In the genomic region with DNA sequence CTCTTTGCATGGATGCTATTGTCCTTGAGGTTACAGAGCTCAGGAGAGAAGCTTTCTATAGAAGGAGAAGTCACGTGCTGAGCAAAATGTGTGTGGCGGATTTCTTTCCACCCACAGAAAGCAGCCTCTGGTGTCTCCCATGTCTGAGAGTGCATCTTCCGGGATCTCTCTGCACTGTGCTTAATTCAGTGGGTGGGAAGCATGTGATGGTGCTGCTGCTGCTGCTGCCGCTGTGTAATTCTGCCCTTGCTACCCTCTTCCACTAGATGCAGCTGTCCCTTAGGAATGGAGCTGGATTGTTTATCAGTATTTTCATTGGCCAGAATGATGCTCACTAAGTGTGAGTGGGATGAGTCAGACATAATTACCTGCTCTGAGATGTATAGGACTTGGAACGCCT, we compare ENCODE assay signal across 10 mouse cellular contexts.
DNase-seq lines count a peak whose midpoint lies in the region; ATAC-seq lines count a peak whose summit lies in the region.
"Had no signal": no experiment of that assay in that cellular context is flagged by ENCODE, and none has a peak within 500 bp of the region (broad histone marks: within the 10 kb centered on the region; RNA-seq: fewer than 3 reads in every experiment).

No protein-coding gene starts in this region.

- no peak overlapping the region for H3K27ac ChIP-seq in forebrain, embryonic 13.5 days
- no peak overlapping the region for H3K27ac ChIP-seq in forebrain, embryonic 11.5 days (ENCODE audit: low read depth, low read length)
- H3K27ac ChIP-seq in lung, embryonic 16.5 days (ENCODE audit: low read length): no peak overlapping the region
- no peak overlapping the region for H3K27ac ChIP-seq in intestine, embryonic 16.5 days (ENCODE audit: low read length)
- no peak overlapping the region for H3K27ac ChIP-seq in stomach, embryonic 16.5 days (ENCODE audit: low read length)
- H3K27ac ChIP-seq: gastrocnemius, adult 2 months had no signal

- no peaks in the 10 kb centered on the region for H3K9me3 ChIP-seq in forebrain, embryonic 13.5 days (replicated peaks)
- H3K9me3 ChIP-seq in forebrain, embryonic 11.5 days (ENCODE audit: control insufficient read depth, low read length): no peaks in the 10 kb centered on the region
- no peaks in the 10 kb centered on the region for H3K9me3 ChIP-seq in lung, embryonic 16.5 days (ENCODE audit: control insufficient read depth, low read length)
- H3K9me3 ChIP-seq in intestine, embryonic 16.5 days (ENCODE audit: control insufficient read depth, low read length): no peaks in the 10 kb centered on the region
- no peaks in the 10 kb centered on the region for H3K9me3 ChIP-seq in stomach, embryonic 16.5 days (replicated peaks; ENCODE audit: control insufficient read depth, low read length)

- H3K4me2 ChIP-seq in forebrain, embryonic 13.5 days: no peak overlapping the region
- no peak overlapping the region for H3K4me2 ChIP-seq in forebrain, embryonic 11.5 days (ENCODE audit: low read depth, low read length, severe bottlenecking)
- no peak overlapping the region for H3K4me2 ChIP-seq in lung, embryonic 16.5 days (ENCODE audit: low read depth, low read length)
- no peak overlapping the region for H3K4me2 ChIP-seq in intestine, embryonic 16.5 days (ENCODE audit: low read depth, low read length)
- H3K4me2 ChIP-seq in stomach, embryonic 16.5 days (ENCODE audit: low read depth, low read length): peak overlapping the region; percentile 28

- H3K4me3 ChIP-seq in forebrain, embryonic 13.5 days: no peak overlapping the region
- no peak overlapping the region for H3K4me3 ChIP-seq in forebrain, embryonic 11.5 days (ENCODE audit: low read depth, low read length)
- H3K4me3 ChIP-seq in lung, embryonic 16.5 days (ENCODE audit: low read length): no peak overlapping the region
- H3K4me3 ChIP-seq in intestine, embryonic 16.5 days (ENCODE audit: low read length): no peak overlapping the region
- H3K4me3 ChIP-seq in stomach, embryonic 16.5 days (replicated peaks; ENCODE audit: low read length): no peak overlapping the region
- H3K4me3 ChIP-seq: gastrocnemius, adult 2 months had no signal

- H3K4me1 ChIP-seq in forebrain, embryonic 13.5 days: no peaks in the 10 kb centered on the region
- H3K4me1 ChIP-seq in forebrain, embryonic 11.5 days (replicated peaks; ENCODE audit: control insufficient read depth, insufficient read depth, low read length): no peaks in the 10 kb centered on the region
- H3K4me1 ChIP-seq in lung, embryonic 16.5 days (replicated peaks; ENCODE audit: control insufficient read depth, insufficient read depth, low read length): no peaks in the 10 kb centered on the region
- H3K4me1 ChIP-seq in intestine, embryonic 16.5 days (ENCODE audit: control insufficient read depth, insufficient read depth, low read length): no peaks in the 10 kb centered on the region
- H3K4me1 ChIP-seq in stomach, embryonic 16.5 days (ENCODE audit: control insufficient read depth, insufficient read depth, low read length): no peaks in the 10 kb centered on the region

- 58% methylated on average over 5 of the region's 5 CpGs for WGBS in forebrain, embryonic 13.5 days
- 62% methylated on average over 5 of the region's 5 CpGs for WGBS in forebrain, embryonic 11.5 days
- WGBS in lung, embryonic 16.5 days: 36% methylated on average over 5 of the region's 5 CpGs
- WGBS in intestine, embryonic 16.5 days: 45% methylated on average over 5 of the region's 5 CpGs
- 42% methylated on average over 5 of the region's 5 CpGs for WGBS in stomach, embryonic 16.5 days

- H3K27me3 ChIP-seq in forebrain, embryonic 13.5 days: no peaks in the 10 kb centered on the region
- H3K27me3 ChIP-seq in forebrain, embryonic 11.5 days (ENCODE audit: control insufficient read depth, insufficient read depth, low read length): no peaks in the 10 kb centered on the region
- no peaks in the 10 kb centered on the region for H3K27me3 ChIP-seq in lung, embryonic 16.5 days (ENCODE audit: control insufficient read depth, insufficient read depth, low read depth, low read length)
- no peaks in the 10 kb centered on the region for H3K27me3 ChIP-seq in intestine, embryonic 16.5 days (replicated peaks; ENCODE audit: control insufficient read depth, insufficient read depth, low read length)
- no peaks in the 10 kb centered on the region for H3K27me3 ChIP-seq in stomach, embryonic 16.5 days (ENCODE audit: control insufficient read depth, insufficient read depth, low read length)

- DNase-seq in forebrain, embryonic 11.5 days (ENCODE audit: low spot score): no peak
- no peak for DNase-seq in lung, postnatal 14 days
- no peak for DNase-seq in cerebellum, postnatal 10 days
- DNase-seq in spleen, postnatal 4 days (ENCODE audit: low spot score in 2 of 2): no peak
- DNase-seq: cerebellum, adult 18-20 months; gastrocnemius, adult 2 months had no signal

- H3K9ac ChIP-seq in forebrain, embryonic 13.5 days: no peak overlapping the region
- H3K9ac ChIP-seq in forebrain, embryonic 11.5 days (ENCODE audit: low read length): no peak overlapping the region
- no peak overlapping the region for H3K9ac ChIP-seq in lung, embryonic 16.5 days (ENCODE audit: low read length)
- no peak overlapping the region for H3K9ac ChIP-seq in intestine, embryonic 16.5 days (ENCODE audit: low read depth, low read length)
- H3K9ac ChIP-seq in stomach, embryonic 16.5 days (ENCODE audit: low read length): no peak overlapping the region

- no peaks in the 10 kb centered on the region for H3K36me3 ChIP-seq in forebrain, embryonic 13.5 days (ENCODE audit: poor library complexity, severe bottlenecking)
- no peaks in the 10 kb centered on the region for H3K36me3 ChIP-seq in forebrain, embryonic 11.5 days (ENCODE audit: control insufficient read depth, insufficient read depth, low read length)
- no peaks in the 10 kb centered on the region for H3K36me3 ChIP-seq in lung, embryonic 16.5 days (ENCODE audit: control insufficient read depth, insufficient read depth, low read length)
- no peaks in the 10 kb centered on the region for H3K36me3 ChIP-seq in intestine, embryonic 16.5 days (ENCODE audit: control insufficient read depth, insufficient read depth, low read length)
- no peaks in the 10 kb centered on the region for H3K36me3 ChIP-seq in stomach, embryonic 16.5 days (ENCODE audit: control insufficient read depth, insufficient read depth, low read length)

- peak; percentile 63; the same call in 1 of the 2 replicates for ATAC-seq in forebrain, embryonic 13.5 days
- no peak for ATAC-seq in forebrain, embryonic 11.5 days (replicated peaks; ENCODE audit: low FRiP score)
- peak; percentile 36; the same call in 1 of the 2 replicates for ATAC-seq in lung, embryonic 16.5 days (ENCODE audit: low read depth)
- peak; percentile 46; the same call in 1 of the 2 replicates for ATAC-seq in intestine, embryonic 16.5 days
- ATAC-seq in stomach, embryonic 16.5 days (ENCODE audit: insufficient read depth, low FRiP score): no peak

Comparison
In these comparisons a context has a peak if more than half of its experiments do, and no peak if none do; other contexts are left out.
1. ATAC-seq: peak in forebrain, embryonic 13.5 days (single experiment), lung, embryonic 16.5 days (single experiment) and intestine, embryonic 16.5 days (single experiment); none in forebrain, embryonic 11.5 days (single experiment) and stomach, embryonic 16.5 days (single experiment).